Mouse (Mus musculus): Measurements from ENCODE around the gene Tcstv1.
"Not testable (repeated sequence)": the region's sequence is repeated elsewhere in the genome, so short reads cannot be mapped to it uniquely, and the experiment has no call there.

GRCm38 (mm10) chr13:119898549-119898948 lies 4.0 kb upstream of the Tcstv1 start:
- TF ChIP-seq CTCF (IDR thresholded peaks at IDR 0.05; ENCODE audit: low read depth, low read length); POLR2A (IDR thresholded peaks at IDR 0.05; ENCODE audit: extremely low read depth, insufficient read depth, low read length): not testable (repeated sequence)

Measured in liver, adult 2 months (tissue).